Comparison of ENCODE assay signal across 18 mouse cellular contexts in the genomic region with DNA sequence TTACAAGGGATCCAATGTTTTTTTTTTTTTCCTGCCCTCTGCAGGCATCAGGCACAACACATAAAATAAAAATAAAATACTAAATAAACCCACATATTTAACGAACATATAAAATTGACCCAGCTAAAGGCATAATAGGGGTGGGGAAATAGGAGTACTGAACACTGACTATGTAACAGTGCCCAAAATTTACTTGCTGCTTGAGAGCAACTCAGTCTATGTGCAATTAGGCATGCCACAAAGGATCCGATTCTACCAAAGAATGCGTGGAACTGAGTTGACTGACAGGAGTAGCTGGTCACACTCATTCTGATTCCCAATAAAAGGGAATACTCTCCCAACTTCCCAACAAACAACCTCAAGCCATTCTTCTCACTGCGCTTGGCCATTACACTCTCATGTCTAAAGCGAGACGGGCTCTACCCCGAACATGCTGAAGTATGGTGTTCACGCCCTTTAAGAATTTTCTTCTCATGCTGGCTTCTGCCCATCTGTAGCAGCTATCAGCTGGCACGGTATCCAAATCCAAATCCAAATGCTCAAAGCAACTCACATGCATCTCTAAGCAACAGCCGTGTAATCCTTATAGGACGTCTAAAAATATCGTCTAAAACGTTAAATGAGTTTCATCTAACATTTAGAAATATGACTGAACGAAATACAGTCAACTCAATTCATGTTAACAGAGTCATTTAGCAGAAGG. TPM values are rescaled to one million over a fixed set of nuclear protein-coding genes. Genes with fewer than 3 reads are reported as not detected.
DNase-seq lines count a peak whose midpoint lies in the region; ATAC-seq and TF ChIP-seq lines count a peak whose summit lies in the region.
"Had no signal": no experiment of that assay in that cellular context is flagged by ENCODE, and none has a peak within 500 bp of the region (broad histone marks: within the 10 kb centered on the region; RNA-seq: fewer than 3 reads in every experiment).

No protein-coding gene starts in this region.

- 64% methylated on average over 14 of the region's 14 CpGs for WGBS in heart, embryonic 16.5 days
- 87% methylated on average over 14 of the region's 14 CpGs for WGBS in heart, embryonic 12.5 days
- 76% methylated on average over 14 of the region's 14 CpGs for WGBS in limb, embryonic 14.5 days

- no peak for TF ChIP-seq POLR2A in limb, embryonic 14.5 days (IDR thresholded peaks at IDR 0.05; ENCODE audit: borderline replicate concordance, extremely low read depth, insufficient read depth, insufficient read length)

- no peak overlapping the region for H3K4me2 ChIP-seq in heart, embryonic 16.5 days (ENCODE audit: low read depth, low read length)
- no peak overlapping the region for H3K4me2 ChIP-seq in heart, embryonic 12.5 days
- H3K4me2 ChIP-seq in limb, embryonic 14.5 days (replicated peaks; ENCODE audit: low read depth, low read length, severe bottlenecking) = no peak overlapping the region
- H3K4me2 ChIP-seq: intestine, embryonic 15.5 days; neural tube, embryonic 12.5 days had no signal

- peaks cover 4% of the 10 kb centered on the region for H3K36me3 ChIP-seq in heart, embryonic 16.5 days (ENCODE audit: control insufficient read depth, insufficient read depth)
- peaks cover 14% of the 10 kb centered on the region for H3K36me3 ChIP-seq in heart, embryonic 12.5 days
- no peaks in the 10 kb centered on the region; the same call in 1 of the 2 replicates for H3K36me3 ChIP-seq in limb, embryonic 14.5 days (ENCODE audit: control insufficient read depth, insufficient read depth, low read length)
- H3K36me3 ChIP-seq: intestine, embryonic 15.5 days had no signal

- peaks cover 27% of the 10 kb centered on the region for H3K4me1 ChIP-seq in heart, embryonic 16.5 days (ENCODE audit: control insufficient read depth, insufficient read depth, low read length)
- H3K4me1 ChIP-seq in heart, embryonic 12.5 days (replicated peaks) = peaks cover 29% of the 10 kb centered on the region
- 0 out of 2 replicates have a peak, but pooled peaks cover 5% of the 10 kb centered on the region for H3K4me1 ChIP-seq in limb, embryonic 14.5 days (ENCODE audit: control insufficient read depth, insufficient read depth, low read length)

- no peak for ATAC-seq in heart, embryonic 16.5 days (replicated peaks; ENCODE audit: extremely low read depth, insufficient read depth, low FRiP score)
- ATAC-seq in heart, embryonic 12.5 days (ENCODE audit: insufficient number of reproducible peaks, low FRiP score) = no peak
- ATAC-seq in limb, embryonic 14.5 days (ENCODE audit: low FRiP score, low read depth) = peak; percentile 30; the same call in 1 of the 2 replicates
- ATAC-seq: intestine, embryonic 15.5 days had no signal

- TF ChIP-seq CTCF in left cerebral cortex, adult 2 months (IDR thresholded peaks at IDR 0.05) = no peak

- H3K27ac ChIP-seq in heart, embryonic 16.5 days (ENCODE audit: low read length) = peak overlapping the region; percentile 52
- H3K27ac ChIP-seq in heart, embryonic 12.5 days (ENCODE audit: poor library complexity, severe bottlenecking) = no peak overlapping the region
- no peak overlapping the region for H3K27ac ChIP-seq in left cerebral cortex, adult 2 months
- H3K27ac ChIP-seq in limb, embryonic 14.5 days (replicated peaks; ENCODE audit: low read depth, low read length) = no peak overlapping the region
- H3K27ac ChIP-seq: embryonic facial prominence, embryonic 10.5 days; gastrocnemius, adult 2 months; hindbrain, embryonic 10.5 days; intestine, embryonic 15.5 days; neural tube, embryonic 12.5 days had no signal

- DNase-seq in cerebellum, postnatal 14 days = peak; percentile 13 to 38
- no peak for DNase-seq in cerebellum, postnatal 4 days (ENCODE audit: low spot score in 2 of 2)
- DNase-seq in left cerebral cortex, postnatal 14 days (ENCODE audit: low spot score in 2 of 2) = peak; percentile 25 to 75
- no peak for DNase-seq in left cerebral cortex, adult 2 months (ENCODE audit: extremely low spot score in 1 of 2, low spot score in 2 of 2)
- DNase-seq in limb, embryonic 14.5 days (ENCODE audit: low spot score) = no peak
- no peak for DNase-seq in yolk sac, embryonic 10.5 days (ENCODE audit: low spot score)
- DNase-seq: cerebellum, postnatal 36 days; gastrocnemius, adult 2 months; lung, adult 2 months; lung, postnatal 36 days had no signal

- H3K9ac ChIP-seq in heart, embryonic 16.5 days (ENCODE audit: low read length) = no peak overlapping the region
- no peak overlapping the region for H3K9ac ChIP-seq in heart, embryonic 12.5 days
- no peak overlapping the region for H3K9ac ChIP-seq in limb, embryonic 14.5 days (ENCODE audit: low read depth, low read length, severe bottlenecking)
- H3K9ac ChIP-seq: intestine, embryonic 15.5 days; neural tube, embryonic 12.5 days had no signal

- intact Hi-C loops in left cerebral cortex, postnatal 14 days (cut with DNase I) = no loop called here
- intact Hi-C loops in left cerebral cortex, adult 2 months (cut with DNase I) = no loop called here

- H3K27me3 ChIP-seq in heart, embryonic 16.5 days (ENCODE audit: control insufficient read depth, insufficient read depth, low read length) = no peaks in the 10 kb centered on the region
- H3K27me3 ChIP-seq in heart, embryonic 12.5 days (replicated peaks) = no peaks in the 10 kb centered on the region
- no peaks in the 10 kb centered on the region for H3K27me3 ChIP-seq in limb, embryonic 14.5 days (ENCODE audit: control insufficient read depth, insufficient read depth, low read length)
- H3K27me3 ChIP-seq: intestine, embryonic 15.5 days; neural tube, embryonic 12.5 days had no signal

- H3K4me3 ChIP-seq in heart, embryonic 16.5 days (ENCODE audit: low read length) = no peak overlapping the region
- no peak overlapping the region for H3K4me3 ChIP-seq in heart, embryonic 12.5 days
- H3K4me3 ChIP-seq in left cerebral cortex, adult 2 months = no peak overlapping the region
- no peak overlapping the region for H3K4me3 ChIP-seq in limb, embryonic 14.5 days (replicated peaks; ENCODE audit: low read length)
- H3K4me3 ChIP-seq: embryonic facial prominence, embryonic 10.5 days; erythroblast, embryonic 14.5 days; gastrocnemius, adult 2 months; hindbrain, embryonic 10.5 days; intestine, embryonic 15.5 days; neural tube, embryonic 12.5 days had no signal

- 0 out of 2 replicates have a peak, but pooled peaks cover 2% of the 10 kb centered on the region for H3K9me3 ChIP-seq in heart, embryonic 16.5 days (replicated peaks; ENCODE audit: control insufficient read depth, low read length)
- H3K9me3 ChIP-seq in heart, embryonic 12.5 days (replicated peaks) = no peaks in the 10 kb centered on the region
- no peaks in the 10 kb centered on the region for H3K9me3 ChIP-seq in limb, embryonic 14.5 days (ENCODE audit: control insufficient read depth, low read length)
- H3K9me3 ChIP-seq: embryonic facial prominence, embryonic 10.5 days; hindbrain, embryonic 10.5 days; intestine, embryonic 15.5 days; neural tube, embryonic 12.5 days had no signal

RNA-seq across cellular contexts. Expression of a gene that starts 39.6 kb away (rescaled TPM):
- polyA plus RNA-seq in heart, embryonic 16.5 days (2015; fragmentation: Nextera tagmentation; extraction: Ambion mirVana) = 13.2 and 17.3 TPM in 2 replicates
- polyA plus RNA-seq in heart, embryonic 12.5 days (2016; fragmentation: Nextera tagmentation; extraction: Ambion mirVana) = 22.7 and 24.4 TPM in 2 replicates
- 100 to 1,000 TPM; 137 to 151 TPM for total RNA-seq in left cerebral cortex, postnatal 14 days (2021)
- 100 to 1,000 TPM; 161 to 168 TPM for total RNA-seq in left cerebral cortex, adult 2 months (2021)
- 87.9 and 89.2 TPM in 2 replicates for polyA plus RNA-seq in limb, embryonic 14.5 days (2012; rRNA removed)
- polyA plus RNA-seq in limb, embryonic 14.5 days (2014; fragmentation: Nextera tagmentation; extraction: Ambion mirVana) = 29.3 and 30.7 TPM in 2 replicates
- total RNA-seq: monocyte, adult 5-6 weeks had no signal

Comparison
In these comparisons a context has a peak if more than half of its experiments do, and no peak if none do; other contexts are left out.
1. DNase-seq: peak in cerebellum, postnatal 14 days (2 of 2) and left cerebral cortex, postnatal 14 days (2 of 2); none in cerebellum, postnatal 4 days (0 of 2), left cerebral cortex, adult 2 months (0 of 2), limb, embryonic 14.5 days (single experiment) and yolk sac, embryonic 10.5 days (single experiment).